Mouse (Mus musculus) B cell, adult (primary cell): Measurements from ENCODE around the gene Vwa3a. TPM values are rescaled to one million over a fixed set of nuclear protein-coding genes. Genes with fewer than 3 reads are reported as not detected.

Experiments used
- total RNA-seq: library from RNA; stranded (reverse); gene quantifications from 4 replicates; pipeline ENCODE4 v1.2.4, GENCODE M21; 2023; ENCODE audit not compliant: inconsistent age

The Vwa3a gene
- 0.13 TPM in 1 of 4 replicates, not detected in the others for total RNA-seq

GRCm38 (mm10) chr7:120739018-120739417, at the start of gene Vwa3a:
TSS of gene Vwa3a (plus strand) at chr7:120739318.

GRCm38 (mm10) chr7:120811834-120812415, 72.8 kb downstream of the Vwa3a start, which contains the start of gene Gm5737:
TSS of gene Gm5737 (plus strand) at chr7:120812365.

GRCm38 (mm10) chr7:120842345-120843036, 103.4 kb downstream of the Vwa3a start, which contains the start of gene Eef2k:
TSS of gene Eef2k (plus strand) at chr7:120842831.

Other genes starting within 250 kb of the Vwa3a start
- 83.5 to 91.4 TPM (median 87.8 TPM) in 4 replicates for gene Uqcrc2, start 104.1 kb upstream of the Vwa3a start, total RNA-seq
- 0.54 TPM in 1 of 4 replicates, not detected in the others for gene Pdzd9, start 69.0 kb upstream of the Vwa3a start, total RNA-seq
- gene Mosmo, start 61.7 kb upstream of the Vwa3a start, total RNA-seq = 14.6 to 24.8 TPM (median 18.8 TPM) in 4 replicates
- gene Gm5737, start 73.0 kb downstream of the Vwa3a start, total RNA-seq = not detected in 4 replicates
- gene Eef2k, start 103.5 kb downstream of the Vwa3a start, total RNA-seq = 23.4 to 32.7 TPM (median 25.3 TPM) in 4 replicates
- gene Polr3e, start 178.4 kb downstream of the Vwa3a start, total RNA-seq = 28.1 to 33.9 TPM (median 31.5 TPM) in 4 replicates
- 3.1 to 3.8 TPM (median 3.6 TPM) in 4 replicates for gene Cdr2, start 243.0 kb downstream of the Vwa3a start, total RNA-seq
- not detected in 4 replicates for gene Mfsd13b, start 243.2 kb downstream of the Vwa3a start, total RNA-seq